Mouse (Mus musculus) olfactory bulb, adult 2 months (tissue): Measurements from ENCODE around the gene Wdr41.

ENCODE experiments used
- CTCF ChIP-seq: fragments of 200-500 bp; IDR thresholded peaks from 2 replicates; pipeline ENCODE4 v1.5.1; 2012; ENCODE audit warnings: low read depth, mild to moderate bottlenecking, low read length, moderate library complexity; ENCODE audit not compliant: insufficient read depth
- POLR2A ChIP-seq: fragments of 200-500 bp; IDR thresholded peaks from 2 replicates; pipeline ENCODE4 v1.6.1; 2012; ENCODE audit warnings: mild to moderate bottlenecking, low read depth, low read length, moderate library complexity; ENCODE audit not compliant: insufficient read depth

GRCm38 (mm10) chr13:95034094-95034493 lies 58.0 kb downstream of the Wdr41 start:
- TF ChIP-seq POLR2A (no peak), CTCF (no peak)
